Comparison of ENCODE assay signal across 9 mouse cellular contexts in genomic region chr5:103737208-103738066, GRCm38 (mm10). TPM values are rescaled to one million over a fixed set of nuclear protein-coding genes. Genes with fewer than 3 reads are reported as not detected.
DNase-seq lines count a peak whose midpoint lies in the region; ATAC-seq lines count a peak whose summit lies in the region.
"Had no signal": no experiment of that assay in that cellular context is flagged by ENCODE, and none has a peak within 500 bp of the region (broad histone marks: within the 10 kb centered on the region; RNA-seq: fewer than 3 reads in every experiment).

No protein-coding gene starts in this region.

- ATAC-seq in hindbrain, embryonic 14.5 days (ENCODE audit: low FRiP score): no peak

- no peak overlapping the region for H3K4me3 ChIP-seq in hindbrain, embryonic 14.5 days (replicated peaks; ENCODE audit: low read length)
- H3K4me3 ChIP-seq: limb, embryonic 15.5 days had no signal

- H3K4me2 ChIP-seq in hindbrain, embryonic 14.5 days (replicated peaks): no peak overlapping the region
- H3K4me2 ChIP-seq: limb, embryonic 15.5 days had no signal

- no peak overlapping the region for H3K27ac ChIP-seq in hindbrain, embryonic 14.5 days
- H3K27ac ChIP-seq: limb, embryonic 15.5 days had no signal

- DNase-seq in 3T3-L1 (ENCODE audit: low read depth, low spot score) (peak; percentile 90), MEL-GATA-1-ER (ENCODE audit: extremely low read depth, low read depth) (peak; percentile 93)
- DNase-seq in gonadal fat pad, adult 2 months (ENCODE audit: low read depth): peak; percentile 97
- peak; percentile 51 for DNase-seq in lung, postnatal 10 days
- DNase-seq in cerebellum, adult 9-10 months: no peak
- DNase-seq in hindbrain, embryonic 14.5 days (ENCODE audit: low spot score): no peak
- DNase-seq in frontal cortex, adult 2 months (ENCODE audit: extremely low spot score in 1 of 2, low spot score in 1 of 2): no peak
- DNase-seq in cerebellum, postnatal 4 days (ENCODE audit: low spot score in 2 of 2): no peak

- no peaks in the 10 kb centered on the region for H3K36me3 ChIP-seq in hindbrain, embryonic 14.5 days (replicated peaks; ENCODE audit: control insufficient read depth, insufficient read depth)
- H3K36me3 ChIP-seq: limb, embryonic 15.5 days had no signal

- H3K9me3 ChIP-seq in hindbrain, embryonic 14.5 days (ENCODE audit: control insufficient read depth, low read length): no peaks in the 10 kb centered on the region
- H3K9me3 ChIP-seq: limb, embryonic 15.5 days had no signal

- H3K27me3 ChIP-seq in hindbrain, embryonic 14.5 days (ENCODE audit: control insufficient read depth, insufficient read depth, low read length): no peaks in the 10 kb centered on the region

- WGBS in hindbrain, embryonic 14.5 days: 79% methylated on average over 26 of the region's 26 CpGs

- H3K4me1 ChIP-seq in hindbrain, embryonic 14.5 days (replicated peaks; ENCODE audit: control insufficient read depth, insufficient read depth, low read length): no peaks in the 10 kb centered on the region

- H3K9ac ChIP-seq in hindbrain, embryonic 14.5 days: no peak overlapping the region
- H3K9ac ChIP-seq: limb, embryonic 15.5 days had no signal

RNA-seq across cellular contexts. Expression of gene Aff1, which starts 45.3 kb away (rescaled TPM):
- 13.5 and 24.7 TPM in 2 replicates for polyA plus RNA-seq in gonadal fat pad, adult 2 months (2012; rRNA removed)
- polyA plus RNA-seq in hindbrain, embryonic 14.5 days (2014; fragmentation: Nextera tagmentation; extraction: Ambion mirVana): 2.7 and 3.9 TPM in 2 replicates
- 4.7 and 5.0 TPM in 2 replicates for polyA plus RNA-seq in frontal cortex, adult 2 months (2012; rRNA removed)

Comparison
In these comparisons a context has a peak if more than half of its experiments do, and no peak if none do; other contexts are left out.
1. DNase-seq: peak in 3T3-L1 (single experiment), MEL-GATA-1-ER (single experiment), gonadal fat pad, adult 2 months (single experiment) and lung, postnatal 10 days (single experiment); none in cerebellum, adult 9-10 months (single experiment), hindbrain, embryonic 14.5 days (single experiment), frontal cortex, adult 2 months (0 of 2) and cerebellum, postnatal 4 days (0 of 2).